Mouse (Mus musculus) liver (tissue): Measurements from ENCODE around the gene Aif1.
A peak's percentile ranks its signal among the peaks of the same experiment; 100 is the strongest.

Experiments used
- DNase-seq: peaks from one replicate; pipeline ENCODE4 v3.0.0-alpha.2; 2020; ENCODE audit warnings: mixed read lengths

Gene Aif1

GRCm38 (mm10) chr17:35165451-35166155 lies 10.3 kb downstream of the Aif1 start:
- DNase-seq, result no peak

- DNase-seq, result peak; percentile 97
Observed at GRCm38 (mm10) chr17:35164568-35165450, 11.1 kb downstream of the Aif1 start, which contains the start of gene Prrc2a. Prrc2a (minus strand) TSS chr17:35164897.

GRCm38 (mm10) chr17:35164218-35164567 lies 11.7 kb downstream of the Aif1 start:
- DNase-seq, result peak; percentile 30

- DNase-seq, result no peak
Observed at GRCm38 (mm10) chr17:35163326-35164081, 12.4 kb downstream of the Aif1 start.

- no peak for DNase-seq
Observed at GRCm38 (mm10) chr17:35162730-35163129, 13.1 kb downstream of the Aif1 start.

- DNase-seq, result no peak
Observed at GRCm38 (mm10) chr17:35162121-35162520, 13.7 kb downstream of the Aif1 start.

GRCm38 (mm10) chr17:35161421-35161820 lies 14.4 kb downstream of the Aif1 start:
- no peak for DNase-seq

- DNase-seq, result no peak
Observed at GRCm38 (mm10) chr17:35159638-35160037, 16.2 kb downstream of the Aif1 start.

GRCm38 (mm10) chr17:35158850-35159593 lies 16.8 kb downstream of the Aif1 start:
- no peak for DNase-seq

- no peak for DNase-seq
Observed at GRCm38 (mm10) chr17:35157661-35158175, 18.1 kb downstream of the Aif1 start.

- DNase-seq, result no peak
Observed at GRCm38 (mm10) chr17:35157254-35157653, 18.6 kb downstream of the Aif1 start.

GRCm38 (mm10) chr17:35156461-35157200 lies 19.2 kb downstream of the Aif1 start:
- no peak for DNase-seq

GRCm38 (mm10) chr17:35155451-35155850 lies 20.4 kb downstream of the Aif1 start:
- no peak for DNase-seq

GRCm38 (mm10) chr17:35154616-35155015 lies 21.3 kb downstream of the Aif1 start:
- DNase-seq, result no peak

GRCm38 (mm10) chr17:35153931-35154330 lies 21.9 kb downstream of the Aif1 start:
- no peak for DNase-seq

GRCm38 (mm10) chr17:35153077-35153476 lies 22.8 kb downstream of the Aif1 start:
- no peak for DNase-seq

GRCm38 (mm10) chr17:35152121-35152520 lies 23.7 kb downstream of the Aif1 start:
- no peak for DNase-seq

GRCm38 (mm10) chr17:35147922-35148639 lies 27.8 kb downstream of the Aif1 start:
- DNase-seq, result no peak

- DNase-seq, result no peak
Observed at GRCm38 (mm10) chr17:35147348-35147747, 28.5 kb downstream of the Aif1 start.

GRCm38 (mm10) chr17:35146139-35146538 lies 29.7 kb downstream of the Aif1 start:
- DNase-seq, result no peak

GRCm38 (mm10) chr17:35141971-35142370 lies 33.9 kb downstream of the Aif1 start:
- no peak for DNase-seq
